Mouse (Mus musculus): ENCODE data around the gene Chn2. TPM values are rescaled to one million over a fixed set of nuclear protein-coding genes. Genes with fewer than 3 reads are reported as not detected.
A peak's percentile ranks its signal among the peaks of the same experiment; 100 is the strongest.

Chn2 gene
- polyA plus RNA-seq, 1 experiment from 2014 or later = 32.5 TPM

DNA sequence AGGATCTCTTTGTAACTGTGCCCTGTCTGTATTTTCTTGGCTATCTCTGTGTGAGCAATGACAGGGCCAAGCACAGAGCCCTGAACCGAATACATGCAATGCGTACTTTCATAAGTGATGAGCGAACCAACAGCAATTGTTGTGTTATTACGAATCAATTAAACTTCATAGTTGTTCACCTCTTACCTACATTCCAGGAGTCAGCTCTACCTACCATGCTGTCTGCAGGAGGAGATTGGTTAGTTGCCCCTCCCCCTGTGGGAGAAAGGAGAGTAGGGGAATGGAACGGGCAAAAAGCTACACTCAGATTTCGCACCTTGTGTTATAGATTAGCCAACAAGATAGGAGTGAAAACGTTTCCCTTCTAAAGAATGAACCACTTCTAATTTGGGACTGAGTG, 174.4 kb downstream of the Chn2 start:
- H3K9me3 ChIP-seq = no peaks in the 10 kb centered on the region
- no peak for ATAC-seq (ENCODE audit: low FRiP score, low read depth)
- WGBS = 90% methylated on average over 7 of the region's 7 CpGs

DNA sequence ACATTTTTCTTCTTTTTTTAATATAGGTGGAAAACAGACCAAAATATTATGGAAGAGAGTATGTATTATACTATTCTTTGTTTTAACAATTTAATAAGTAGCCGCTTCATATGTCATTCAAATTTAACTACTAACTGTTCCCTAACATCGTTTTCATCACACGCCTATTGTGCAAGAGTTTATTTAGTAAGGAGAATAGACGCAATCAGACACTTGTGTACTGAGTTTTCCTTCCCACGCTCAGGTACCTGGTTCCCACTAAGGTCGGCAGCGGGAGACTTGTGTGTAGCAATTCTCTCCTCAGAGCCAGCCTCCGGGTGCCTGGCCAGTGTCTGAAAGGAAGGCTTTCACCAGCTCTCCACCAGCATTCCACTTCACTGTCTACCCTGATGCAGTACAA, 176.3 kb downstream of the Chn2 start:
- no peak overlapping the region for H3K27ac ChIP-seq (replicated peaks)
- no peaks in the 10 kb centered on the region for H3K9me3 ChIP-seq
- no peak overlapping the region for H3K4me2 ChIP-seq
- no peaks in the 10 kb centered on the region for H3K27me3 ChIP-seq
- no peak for ATAC-seq (ENCODE audit: low FRiP score, low read depth)
- no peak overlapping the region for H3K4me3 ChIP-seq
- H3K36me3 ChIP-seq = no peaks in the 10 kb centered on the region
- no peaks in the 10 kb centered on the region for H3K4me1 ChIP-seq (replicated peaks)
- no peak overlapping the region for H3K9ac ChIP-seq
- 90% methylated on average over 8 of the region's 8 CpGs for WGBS

More for the DNA sequence above, 174.4 kb downstream of the Chn2 start:
- H3K27ac ChIP-seq (replicated peaks) = no peak overlapping the region
- no peaks in the 10 kb centered on the region for H3K36me3 ChIP-seq
- no peak overlapping the region for H3K4me2 ChIP-seq
- H3K4me3 ChIP-seq = no peak overlapping the region
- H3K4me1 ChIP-seq (replicated peaks) = no peaks in the 10 kb centered on the region
- H3K27me3 ChIP-seq = no peaks in the 10 kb centered on the region
- H3K9ac ChIP-seq = no peak overlapping the region

GRCm38 (mm10) chr6:54216512-54216911, 177.2 kb downstream of the Chn2 start:
- H3K9ac ChIP-seq = no peak overlapping the region
- H3K36me3 ChIP-seq = no peaks in the 10 kb centered on the region
- H3K4me3 ChIP-seq = no peak overlapping the region
- no peaks in the 10 kb centered on the region for H3K9me3 ChIP-seq
- H3K4me2 ChIP-seq = no peak overlapping the region
- no peaks in the 10 kb centered on the region for H3K27me3 ChIP-seq
- H3K27ac ChIP-seq (replicated peaks) = no peak overlapping the region
- no peaks in the 10 kb centered on the region for H3K4me1 ChIP-seq (replicated peaks)
- WGBS = 89% methylated on average over 5 of the region's 5 CpGs
- no peak for ATAC-seq (ENCODE audit: low FRiP score, low read depth)

- H3K9ac ChIP-seq = no peak overlapping the region
- no peaks in the 10 kb centered on the region for H3K36me3 ChIP-seq
- no peak for ATAC-seq (ENCODE audit: low FRiP score, low read depth)
- H3K4me1 ChIP-seq (replicated peaks) = no peaks in the 10 kb centered on the region
- H3K4me3 ChIP-seq = no peak overlapping the region
- H3K4me2 ChIP-seq = no peak overlapping the region
- no peak overlapping the region for H3K27ac ChIP-seq (replicated peaks)
- 93% methylated on average over 14 of the region's 14 CpGs for WGBS
- H3K9me3 ChIP-seq = no peaks in the 10 kb centered on the region
- no peaks in the 10 kb centered on the region for H3K27me3 ChIP-seq
These were observed 180.8 kb downstream of the Chn2 start for GRCm38 (mm10) chr6:54220124-54220523.

DNA sequence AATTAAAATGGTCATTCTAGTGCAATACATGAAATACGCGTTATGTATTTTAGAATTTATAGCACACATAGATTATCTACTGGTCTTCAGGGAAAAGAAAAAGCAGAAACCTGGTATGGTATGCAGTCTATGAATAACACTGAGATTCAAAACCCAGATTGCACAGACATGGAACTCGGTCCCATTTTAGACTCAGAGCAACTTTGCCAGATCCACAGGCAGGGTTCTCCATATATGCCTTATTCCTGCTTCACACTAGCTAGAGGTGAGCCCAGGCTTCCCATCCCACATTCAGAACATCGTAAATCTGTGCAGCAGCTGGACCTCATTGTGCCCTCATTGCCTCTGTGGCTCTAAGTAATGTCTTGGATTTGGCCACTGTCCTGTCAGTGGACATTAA, 184.2 kb downstream of the Chn2 start:
- H3K27me3 ChIP-seq = no peaks in the 10 kb centered on the region
- no peaks in the 10 kb centered on the region for H3K9me3 ChIP-seq
- no peak overlapping the region for H3K4me3 ChIP-seq
- H3K36me3 ChIP-seq = no peaks in the 10 kb centered on the region
- ATAC-seq (ENCODE audit: low FRiP score, low read depth) = no peak
- no peak overlapping the region for H3K9ac ChIP-seq
- no peak overlapping the region for H3K4me2 ChIP-seq
- H3K4me1 ChIP-seq (replicated peaks) = peaks cover 6% of the 10 kb centered on the region
- 91% methylated on average over 4 of the region's 4 CpGs for WGBS
- H3K27ac ChIP-seq (replicated peaks) = no peak overlapping the region

GRCm38 (mm10) chr6:54224325-54224724, 185.0 kb downstream of the Chn2 start:
- Histone ChIP-seq H3K9ac (no peak overlapping the region), H3K4me3 (no peak overlapping the region), H3K27me3 (no peaks in the 10 kb centered on the region), H3K36me3 (no peaks in the 10 kb centered on the region), H3K27ac (replicated peaks) (no peak overlapping the region), H3K4me2 (no peak overlapping the region), H3K9me3 (no peaks in the 10 kb centered on the region), H3K4me1 (replicated peaks) (peaks cover 9% of the 10 kb centered on the region)
- no peak for ATAC-seq (ENCODE audit: low FRiP score, low read depth)
- WGBS = 69% methylated on average over 11 of the region's 11 CpGs

GRCm38 (mm10) chr6:54225327-54225726, 186.0 kb downstream of the Chn2 start:
- no peak for ATAC-seq (ENCODE audit: low FRiP score, low read depth)
- H3K4me2 ChIP-seq = no peak overlapping the region
- H3K9me3 ChIP-seq = no peaks in the 10 kb centered on the region
- peaks cover 9% of the 10 kb centered on the region for H3K4me1 ChIP-seq (replicated peaks)
- no peak overlapping the region for H3K9ac ChIP-seq
- H3K27ac ChIP-seq (replicated peaks) = no peak overlapping the region
- H3K36me3 ChIP-seq = no peaks in the 10 kb centered on the region
- no peak overlapping the region for H3K4me3 ChIP-seq
- WGBS = 45% methylated on average over 4 of the region's 4 CpGs
- no peaks in the 10 kb centered on the region for H3K27me3 ChIP-seq

GRCm38 (mm10) chr6:54227061-54227460, 187.7 kb downstream of the Chn2 start:
- no peak overlapping the region for H3K4me2 ChIP-seq
- no peak overlapping the region for H3K27ac ChIP-seq (replicated peaks)
- no peaks in the 10 kb centered on the region for H3K36me3 ChIP-seq
- WGBS = 90% methylated on average over 3 of the region's 3 CpGs
- no peaks in the 10 kb centered on the region for H3K27me3 ChIP-seq
- H3K4me1 ChIP-seq (replicated peaks) = peaks cover 9% of the 10 kb centered on the region
- no peaks in the 10 kb centered on the region for H3K9me3 ChIP-seq
- ATAC-seq (ENCODE audit: low FRiP score, low read depth) = 0 out of 2 replicates have a peak, but pooled peaks have one; percentile 10
- no peak overlapping the region for H3K9ac ChIP-seq
- H3K4me3 ChIP-seq = no peak overlapping the region

- H3K4me2 ChIP-seq = no peak overlapping the region
- 56% methylated on average over 9 of the region's 9 CpGs for WGBS
- no peak overlapping the region for H3K4me3 ChIP-seq
- H3K27me3 ChIP-seq = no peaks in the 10 kb centered on the region
- H3K27ac ChIP-seq (replicated peaks) = no peak overlapping the region
- ATAC-seq (ENCODE audit: low FRiP score, low read depth) = no peak
- no peak overlapping the region for H3K9ac ChIP-seq
- no peaks in the 10 kb centered on the region for H3K9me3 ChIP-seq
- H3K4me1 ChIP-seq (replicated peaks) = peaks cover 9% of the 10 kb centered on the region
- H3K36me3 ChIP-seq = no peaks in the 10 kb centered on the region
These were observed 189.1 kb downstream of the Chn2 start for GRCm38 (mm10) chr6:54228421-54228820.

DNA sequence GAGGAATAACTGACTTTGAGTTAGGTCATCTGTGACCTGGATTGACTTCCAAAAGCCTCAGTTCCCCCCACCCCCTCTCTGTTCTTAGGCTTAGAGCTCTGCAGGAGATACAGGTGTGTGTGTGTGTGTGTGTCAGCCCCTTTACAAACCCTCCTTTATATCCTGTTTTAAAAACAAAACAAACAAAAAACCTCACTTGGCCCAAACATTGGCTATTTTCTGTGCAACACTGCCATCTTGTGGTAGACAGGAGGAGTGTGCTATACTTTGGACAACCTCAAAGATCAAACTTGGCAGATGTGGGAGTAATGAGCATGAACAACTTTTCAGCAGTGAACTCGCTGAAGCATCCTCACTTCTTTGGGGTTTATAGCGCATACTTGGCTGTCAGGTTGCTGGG, 189.5 kb downstream of the Chn2 start:
- 3% methylated on average over 2 of the region's 2 CpGs for WGBS
- H3K36me3 ChIP-seq = no peaks in the 10 kb centered on the region
- no peaks in the 10 kb centered on the region for H3K9me3 ChIP-seq
- H3K9ac ChIP-seq = no peak overlapping the region
- no peak overlapping the region for H3K4me3 ChIP-seq
- no peak overlapping the region for H3K27ac ChIP-seq (replicated peaks)
- H3K27me3 ChIP-seq = no peaks in the 10 kb centered on the region
- H3K4me2 ChIP-seq = no peak overlapping the region
- H3K4me1 ChIP-seq (replicated peaks) = peaks cover 9% of the 10 kb centered on the region
- peak; percentile 49; the same call in 1 of the 2 replicates for ATAC-seq (ENCODE audit: low FRiP score, low read depth)

- H3K4me2 ChIP-seq = no peak overlapping the region
- no peaks in the 10 kb centered on the region for H3K36me3 ChIP-seq
- H3K9ac ChIP-seq = no peak overlapping the region
- no peak for ATAC-seq (ENCODE audit: low FRiP score, low read depth)
- H3K27me3 ChIP-seq = no peaks in the 10 kb centered on the region
- H3K4me1 ChIP-seq (replicated peaks) = peaks cover 9% of the 10 kb centered on the region
- WGBS = 70% methylated on average over 13 of the region's 13 CpGs
- H3K4me3 ChIP-seq = no peak overlapping the region
- no peak overlapping the region for H3K27ac ChIP-seq (replicated peaks)
- H3K9me3 ChIP-seq = no peaks in the 10 kb centered on the region
These were observed 192.6 kb downstream of the Chn2 start for GRCm38 (mm10) chr6:54231769-54232558.

DNA sequence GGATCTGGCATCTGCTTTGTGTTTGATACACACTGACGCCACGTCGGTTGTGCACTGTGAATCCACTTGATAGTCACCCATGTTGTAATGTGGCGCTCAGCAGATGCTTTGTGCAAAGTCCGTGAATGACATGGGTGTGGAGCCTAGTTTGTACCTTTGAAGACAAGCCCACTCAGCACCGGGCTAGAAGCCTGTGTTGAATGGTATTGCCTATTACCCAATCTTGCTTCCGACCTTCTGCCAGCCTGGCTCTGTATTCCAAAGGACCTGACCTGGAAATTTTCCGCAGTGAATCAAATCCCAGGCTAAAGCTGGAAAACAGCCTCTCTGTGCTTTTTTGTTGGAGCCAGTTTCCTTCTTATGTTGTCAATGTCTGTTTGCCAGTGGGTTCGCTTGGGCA, 197.1 kb downstream of the Chn2 start:
- no peak for ATAC-seq (ENCODE audit: low FRiP score, low read depth)
- Histone ChIP-seq H3K4me2 (no peak overlapping the region), H3K9me3 (no peaks in the 10 kb centered on the region), H3K36me3 (no peaks in the 10 kb centered on the region), H3K4me1 (replicated peaks) (no peaks in the 10 kb centered on the region), H3K27ac (replicated peaks) (no peak overlapping the region), H3K9ac (no peak overlapping the region), H3K4me3 (no peak overlapping the region), H3K27me3 (no peaks in the 10 kb centered on the region)
- WGBS = 91% methylated on average over 9 of the region's 9 CpGs

DNA sequence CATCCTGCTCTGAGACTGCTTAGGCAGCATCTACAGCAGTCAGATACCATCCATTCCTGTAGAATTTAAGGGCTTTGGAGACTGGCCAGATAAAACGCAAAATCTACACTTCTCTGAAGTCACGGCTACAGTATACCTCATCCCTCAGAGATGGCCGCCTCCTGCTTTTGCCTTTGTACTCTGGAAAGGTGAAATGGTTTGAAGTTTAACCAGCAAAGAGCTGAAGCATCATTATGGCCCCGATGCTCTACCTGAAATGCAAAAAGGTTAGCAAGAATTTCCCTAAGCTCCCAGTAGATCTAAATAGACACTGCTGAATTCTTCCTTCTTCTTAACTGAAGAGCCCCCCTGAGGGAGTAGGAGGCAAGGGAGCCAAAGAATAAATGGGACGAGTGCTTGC, 202.4 kb downstream of the Chn2 start:
- ATAC-seq (ENCODE audit: low FRiP score, low read depth) = no peak

More for the DNA sequence above, 202.4 kb downstream of the Chn2 start:
- Histone ChIP-seq H3K4me1 (replicated peaks) (peaks cover 2% of the 10 kb centered on the region; the same call in 1 of the 2 replicates), H3K36me3 (no peaks in the 10 kb centered on the region), H3K27ac (replicated peaks) (no peak overlapping the region), H3K27me3 (no peaks in the 10 kb centered on the region), H3K9ac (no peak overlapping the region), H3K4me2 (no peak overlapping the region), H3K9me3 (no peaks in the 10 kb centered on the region), H3K4me3 (no peak overlapping the region)
- WGBS = 79% methylated on average over 5 of the region's 5 CpGs

Measured in hindbrain, embryonic 15.5 days (tissue).